Mouse (Mus musculus): Measurements from ENCODE around the gene Pusl1.
A peak's percentile ranks its signal among the peaks of the same experiment; 100 is the strongest.

The Pusl1 gene

DNA sequence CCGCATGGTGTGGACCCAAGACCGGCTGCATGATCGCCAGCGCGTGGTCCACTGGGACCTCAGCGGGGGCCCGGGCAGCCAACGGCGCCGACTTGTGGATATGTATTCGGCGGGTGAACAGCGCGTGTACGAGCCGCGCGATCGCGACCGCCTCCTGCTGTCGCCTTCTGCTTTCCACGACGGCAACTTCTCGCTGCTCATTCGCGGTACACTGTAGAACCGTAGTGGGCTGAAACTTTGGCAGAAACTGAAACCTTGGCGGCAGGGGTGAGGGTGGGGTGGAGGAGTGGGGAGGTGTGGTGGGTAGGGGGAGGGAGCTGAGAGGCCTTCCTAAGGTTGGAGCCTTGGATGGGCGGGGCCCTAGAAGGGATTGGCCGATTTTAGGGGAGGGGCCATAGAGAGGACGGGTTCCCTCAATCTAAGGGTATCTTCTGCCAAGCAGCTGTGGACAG is 50.6 kb downstream of the Pusl1 start:
- DNase-seq: peak; percentile 83

GRCm38 (mm10) chr4:155840076-155841002 is 51.2 kb downstream of the Pusl1 start:
- no peak for DNase-seq

- peak; percentile 95 for DNase-seq
Measured at GRCm38 (mm10) chr4:155839483-155839910, 52.1 kb downstream of the Pusl1 start, which contains the start of gene Mxra8. TSS of gene Mxra8 (plus strand) at chr4:155839680.

DNA sequence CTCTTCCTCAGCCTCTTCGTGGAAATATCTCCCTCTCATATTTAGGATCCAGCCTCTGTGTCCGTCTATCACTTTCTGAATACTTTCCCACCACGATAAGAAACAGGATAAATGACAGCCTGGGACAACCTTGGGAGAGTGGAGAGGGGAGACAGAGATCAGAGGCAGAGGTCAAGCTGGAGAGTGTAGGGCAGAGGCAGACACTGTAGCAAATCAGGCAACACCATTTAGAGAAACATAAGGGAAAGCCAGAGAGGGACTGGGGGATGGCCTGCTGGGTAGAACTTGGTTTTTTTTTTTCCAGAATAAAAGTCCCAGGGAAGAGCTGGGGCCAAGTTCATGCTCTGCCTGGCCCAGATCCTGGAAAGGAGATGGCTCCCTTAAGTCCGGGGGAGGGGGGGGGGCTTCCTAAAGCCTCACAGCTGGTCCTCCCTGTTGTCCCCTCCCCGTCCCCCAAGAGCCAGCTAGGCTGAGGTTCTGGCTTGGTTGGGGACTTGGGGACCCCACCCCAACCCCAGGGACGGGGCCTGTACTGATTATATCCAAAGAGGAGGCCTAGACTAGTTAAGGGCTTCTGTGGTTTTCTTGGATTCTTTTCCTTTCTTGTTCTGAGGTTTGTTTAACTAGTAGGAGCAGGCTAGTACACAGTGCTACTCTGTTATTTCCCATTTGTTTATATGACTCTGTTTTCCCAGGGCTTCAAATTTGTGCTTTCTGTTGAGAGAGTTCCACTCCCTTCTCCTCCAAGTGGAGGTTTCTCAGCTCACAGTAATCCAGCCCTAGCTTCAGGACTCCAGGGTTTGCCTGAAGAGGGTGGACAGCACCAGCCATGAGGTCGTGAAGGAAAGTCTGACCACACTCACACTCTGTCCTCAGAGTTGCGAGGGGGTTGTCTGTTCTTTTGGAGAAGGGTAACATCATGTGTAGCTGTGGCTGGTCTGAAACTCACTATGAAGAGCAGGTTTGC is 53.1 kb downstream of the Pusl1 start:
- peak; percentile 62 for DNase-seq
